Mouse (Mus musculus): Measurements from ENCODE around the gene Chst1. TPM values are rescaled to one million over a fixed set of nuclear protein-coding genes. Genes with fewer than 3 reads are reported as not detected.

Gene Chst1
- total RNA-seq, 4 experiments from 2014 or later: 258 to 295 (median 273) TPM

Small RNA genes within 50 kb of the gene (microRNA-seq; reads per million reads assigned to microRNA genes)
- 0 reads per million in 2 experiments for gene Mir7221
- gene Mir7222: 0 reads per million in 2 experiments

Other genes starting within 250 kb of the Chst1 start
- gene Pex16, start 225.0 kb upstream of the Chst1 start, total RNA-seq (2022): 10 to 100 TPM; 31.2 to 36.1 (median 33.9) TPM
- gene Large2, start 224.8 kb upstream of the Chst1 start, total RNA-seq (2022): 1 to 10 TPM in 3 of 4 experiments, under 1 TPM in 1; 0.54 to 1.9 (median 1.2) TPM
- 1 to 10 TPM; 4.4 to 8.1 (median 6.4) TPM for gene 1700029I15Rik, start 217.2 kb upstream of the Chst1 start, total RNA-seq (2022)
- gene Mapk8ip1, start 198.4 kb upstream of the Chst1 start, total RNA-seq (2022): 100 to 1,000 TPM; 287 to 306 (median 298) TPM
- gene Cry2, start 165.7 kb upstream of the Chst1 start, total RNA-seq (2022): 100 to 1,000 TPM; 105 to 117 (median 110) TPM
- 10 to 100 TPM; 13.2 to 17.1 (median 14.7) TPM for gene Slc35c1, start 139.2 kb upstream of the Chst1 start, total RNA-seq (2022)

All from layer of hippocampus, adult 8-10 months (tissue).